Mouse (Mus musculus) kidney, adult 11 months (tissue): ENCODE data around the gene Gpr55.

Experiments used
- DNase-seq: peaks from one replicate; pipeline ENCODE4 v3.0.0; 2022

The Gpr55 gene

GRCm38 (mm10) chr1:85957290-85957689 is 3.5 kb downstream of the Gpr55 start:
- no peak for DNase-seq

GRCm38 (mm10) chr1:85955150-85955549 is 5.7 kb downstream of the Gpr55 start:
- no peak for DNase-seq

- no peak for DNase-seq
Observed at GRCm38 (mm10) chr1:85949085-85949684, 11.6 kb downstream of the Gpr55 start.

- DNase-seq = no peak
Observed at GRCm38 (mm10) chr1:85942318-85942717, 18.5 kb downstream of the Gpr55 start.

GRCm38 (mm10) chr1:85937323-85937722 is 23.5 kb downstream of the Gpr55 start:
- DNase-seq = no peak

GRCm38 (mm10) chr1:85936265-85936664 is 24.5 kb downstream of the Gpr55 start:
- DNase-seq = peak; percentile 12

- DNase-seq = peak; percentile 30
Observed at GRCm38 (mm10) chr1:85935148-85935852, 25.5 kb downstream of the Gpr55 start.

GRCm38 (mm10) chr1:85934560-85934959 is 26.2 kb downstream of the Gpr55 start:
- no peak for DNase-seq

- no peak for DNase-seq
Observed at GRCm38 (mm10) chr1:85933631-85934465, 27.0 kb downstream of the Gpr55 start.

GRCm38 (mm10) chr1:85933226-85933625 is 27.6 kb downstream of the Gpr55 start:
- DNase-seq = no peak

- no peak for DNase-seq
Observed at GRCm38 (mm10) chr1:85931170-85931569, 29.6 kb downstream of the Gpr55 start.

GRCm38 (mm10) chr1:85929406-85929805 is 31.4 kb downstream of the Gpr55 start:
- DNase-seq = no peak

- no peak for DNase-seq
Observed at GRCm38 (mm10) chr1:85928688-85929065, 32.1 kb downstream of the Gpr55 start.

GRCm38 (mm10) chr1:85928057-85928687 is 32.6 kb downstream of the Gpr55 start, which contains the start of gene 4933407L21Rik:
4933407L21Rik (plus strand) TSS chr1:85928483.
- no peak for DNase-seq

- DNase-seq = no peak
Observed at GRCm38 (mm10) chr1:85925183-85925582, 35.6 kb downstream of the Gpr55 start.

- DNase-seq = no peak
Observed at GRCm38 (mm10) chr1:85922865-85923211, 38.0 kb downstream of the Gpr55 start.

- no peak for DNase-seq
Observed at GRCm38 (mm10) chr1:85922127-85922864, 38.5 kb downstream of the Gpr55 start.

GRCm38 (mm10) chr1:85921725-85922124 is 39.1 kb downstream of the Gpr55 start:
- no peak for DNase-seq

- DNase-seq = no peak
Observed at GRCm38 (mm10) chr1:85919621-85920020, 41.2 kb downstream of the Gpr55 start.

- no peak for DNase-seq
Observed at GRCm38 (mm10) chr1:85916830-85917450, 43.9 kb downstream of the Gpr55 start.

GRCm38 (mm10) chr1:85915890-85916289 is 44.9 kb downstream of the Gpr55 start:
- no peak for DNase-seq
